Mouse (Mus musculus) layer of hippocampus, adult 2 months (tissue): Measurements from ENCODE around the gene Ceacam18. TPM values are rescaled to one million over a fixed set of nuclear protein-coding genes. Genes with fewer than 3 reads are reported as not detected.

Experiments used
- DNase-seq, 2 experiments: peaks; one replicate each; pipeline ENCODE4 v3.0.0; 2022; ENCODE audit warnings: low spot score in 2 of 2
- H3K27ac ChIP-seq: fragments of 200-600 bp; 2 replicates; pipeline ENCODE4 v1.8.1; 2022
- H3K4me3 ChIP-seq: fragments of 200-600 bp; 2 replicates; pipeline ENCODE4 v1.8.1; 2022; ENCODE audit warnings: mild to moderate bottlenecking
- CTCF ChIP-seq: fragments of 200-600 bp; conservative IDR thresholded peaks from 2 replicates; pipeline ENCODE4 v1.8.1; 2022; ENCODE audit warnings: antibody characterized with exemption, mild to moderate bottlenecking, moderate library complexity
- long read RNA-seq, 2 experiments: library from polyadenylated mRNA; stranded (forward); transcript quantifications; one replicate each; pipeline ENCODE4 v2.0.0; 2021; ENCODE audit warnings: borderline mapping rate in 2 of 2
- total RNA-seq, 2 experiments: library from RNA; stranded (reverse); gene quantifications; 2 replicates each; pipeline ENCODE4 v1.2.3; 2021

Gene Ceacam18
- not detected for total RNA-seq
- long read RNA-seq, experiment 1, partial matches to known transcripts = 0 of 2 reads
- long read RNA-seq, experiment 1, other reads (novel, unspliced or antisense) = 2 of 2 reads
- long read RNA-seq, experiment 2 = 0 reads

DNA sequence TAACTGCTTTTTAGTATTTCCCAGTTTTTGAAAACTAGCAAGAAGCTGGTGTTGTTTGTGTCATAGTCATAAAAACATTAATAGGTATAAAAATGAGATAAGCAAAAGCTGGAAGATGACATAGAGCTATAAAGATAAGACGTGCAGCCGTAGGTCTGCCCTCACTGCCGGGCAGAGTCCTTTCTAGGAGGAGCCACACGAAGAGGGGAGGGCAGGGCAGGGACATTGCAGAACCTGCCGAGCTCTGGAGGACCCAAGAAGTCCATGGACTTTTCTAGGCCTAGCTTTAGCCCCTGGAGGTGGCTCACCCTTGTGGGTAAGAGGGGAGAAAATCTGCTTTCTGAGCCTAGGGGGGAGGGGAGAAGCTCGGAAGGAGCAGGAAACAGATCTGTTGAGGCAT lies at the start of gene Ceacam18:
Ceacam18 (plus strand) TSS at position 208 of the 400 bp plus-strand sequence.
- Histone ChIP-seq H3K27ac (no peak within 1 kb of the TSS), H3K4me3 (no peak within 1 kb of the TSS)
- no peak for DNase-seq
- TF ChIP-seq CTCF = no peak

- peak; percentile 68 for TF ChIP-seq CTCF
- Histone ChIP-seq H3K4me3 (no peak overlapping the region), H3K27ac (no peak overlapping the region)
- no peak for DNase-seq
Measured at GRCm38 (mm10) chr7:43584790-43585189, 49.7 kb upstream of the Ceacam18 start.

GRCm38 (mm10) chr7:43601884-43602283 lies 32.6 kb upstream of the Ceacam18 start:
- no peak for DNase-seq
- H3K27ac ChIP-seq = no peak overlapping the region; the same call in 1 of the 2 replicates
- TF ChIP-seq CTCF = no peak
- H3K4me3 ChIP-seq = no peak overlapping the region

DNA sequence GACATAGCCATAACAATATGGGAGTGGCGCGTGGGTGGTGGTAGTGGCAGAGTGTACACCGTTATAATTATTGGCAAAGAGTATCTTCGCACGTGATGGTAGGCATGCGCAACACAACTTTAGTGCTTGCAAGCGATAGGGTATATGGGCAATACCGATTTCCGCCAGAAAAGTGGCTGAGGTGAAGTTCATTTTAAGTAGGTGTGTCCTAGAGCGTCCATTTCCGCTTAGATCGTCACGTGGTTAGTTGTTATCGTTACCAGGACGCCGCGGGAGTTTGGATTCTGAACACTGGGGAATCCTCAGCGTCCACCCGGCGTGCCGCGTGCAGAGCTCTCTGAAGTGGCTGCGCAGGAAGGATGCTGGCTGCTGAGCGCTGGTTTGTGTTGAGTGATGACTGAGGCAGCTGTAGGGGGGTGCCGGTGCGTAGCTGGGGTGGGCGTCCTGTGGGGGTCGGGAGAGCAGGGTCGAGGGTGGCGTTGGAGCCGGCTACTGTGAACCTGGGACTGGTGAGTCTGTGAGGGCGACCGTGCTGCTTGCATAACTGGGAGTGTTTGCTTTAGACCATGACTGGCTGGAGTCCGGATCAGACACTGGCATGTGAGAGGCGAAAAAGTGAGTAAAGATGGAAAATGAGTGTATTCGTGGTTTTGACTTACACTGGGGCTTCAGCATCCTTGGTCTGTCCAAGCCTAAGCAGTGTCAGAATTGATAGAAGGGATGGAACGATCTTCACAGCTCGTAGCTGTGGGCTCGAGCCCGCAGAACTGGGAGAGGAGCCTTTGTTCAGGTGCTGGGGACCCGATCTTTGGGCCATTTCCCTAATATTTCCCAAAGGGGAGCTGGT lies 27.4 kb upstream of the Ceacam18 start, which contains the start of gene Zfp819:
Zfp819 (plus strand) TSS at position 274 of the 847 bp plus-strand sequence.
- H3K27ac ChIP-seq = no peak within 1 kb of the TSS
- H3K4me3 ChIP-seq = peak within 1 kb of the TSS; percentile 56
- peak; percentile 68 to 78 for DNase-seq
- peak; percentile 38 for TF ChIP-seq CTCF

DNA sequence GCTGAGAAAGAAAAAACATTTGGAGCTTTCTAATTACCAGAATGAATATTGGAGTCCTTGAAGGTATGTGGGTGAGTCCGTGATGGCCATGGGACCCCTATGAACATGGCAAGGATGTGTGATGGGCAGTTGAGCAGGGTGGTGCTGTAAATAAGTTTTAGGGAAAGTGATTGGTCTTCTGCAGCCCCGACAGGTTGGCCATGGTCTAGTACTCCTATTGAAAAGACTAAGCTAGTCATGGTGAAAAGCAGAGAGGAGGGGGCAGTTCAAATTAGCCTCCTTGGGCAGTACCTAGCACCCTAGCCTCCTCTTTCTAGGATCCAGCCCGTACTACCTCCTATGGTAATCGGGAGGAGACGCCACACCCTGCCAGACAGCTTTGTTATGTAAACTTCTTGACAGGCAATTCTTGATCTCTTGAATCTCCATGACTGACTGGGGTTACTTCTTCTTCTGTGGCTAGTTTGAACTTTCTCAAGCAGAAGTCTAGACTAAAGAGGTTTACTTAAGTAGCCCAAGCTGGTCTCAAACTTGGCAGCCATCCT lies 26.7 kb upstream of the Ceacam18 start:
- DNase-seq = no peak
- Histone ChIP-seq H3K27ac (no peak overlapping the region), H3K4me3 (no peak overlapping the region)
- TF ChIP-seq CTCF = no peak

- Histone ChIP-seq H3K27ac (no peak overlapping the region), H3K4me3 (no peak overlapping the region)
- no peak for DNase-seq
- no peak for TF ChIP-seq CTCF
Measured at GRCm38 (mm10) chr7:43608316-43608824, 26.1 kb upstream of the Ceacam18 start.

- H3K27ac ChIP-seq = no peak overlapping the region
- TF ChIP-seq CTCF = no peak
- H3K4me3 ChIP-seq = no peak overlapping the region
- DNase-seq = no peak
Measured at GRCm38 (mm10) chr7:43613816-43614551, 20.5 kb upstream of the Ceacam18 start.

DNA sequence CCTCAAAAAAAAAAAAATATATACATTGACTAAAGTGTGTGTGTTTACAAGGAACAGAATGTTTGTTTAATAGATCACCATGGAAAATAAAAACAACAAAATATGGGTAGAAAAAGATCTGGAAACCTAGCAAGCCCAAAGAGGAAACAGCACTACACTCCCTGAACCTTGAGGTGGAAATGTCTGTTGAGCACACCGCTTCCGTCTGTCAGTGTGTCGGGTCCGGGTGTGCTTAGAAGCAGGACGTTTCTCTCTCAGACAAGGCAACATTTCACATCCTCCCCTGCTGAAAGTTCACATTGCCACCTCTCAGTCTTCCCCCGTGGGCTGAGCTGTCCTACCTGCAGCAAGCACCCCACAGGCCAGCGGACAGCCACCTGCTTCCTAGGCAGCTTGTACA lies 11.6 kb upstream of the Ceacam18 start:
- no peak overlapping the region for H3K4me3 ChIP-seq
- DNase-seq = no peak
- no peak for TF ChIP-seq CTCF
- H3K27ac ChIP-seq = no peak overlapping the region

- no peak overlapping the region for H3K27ac ChIP-seq
- no peak for DNase-seq
- no peak for TF ChIP-seq CTCF
- peak overlapping the region; percentile 7; the same call in 1 of the 2 replicates for H3K4me3 ChIP-seq
Measured at GRCm38 (mm10) chr7:43623819-43624218, 10.7 kb upstream of the Ceacam18 start.

DNA sequence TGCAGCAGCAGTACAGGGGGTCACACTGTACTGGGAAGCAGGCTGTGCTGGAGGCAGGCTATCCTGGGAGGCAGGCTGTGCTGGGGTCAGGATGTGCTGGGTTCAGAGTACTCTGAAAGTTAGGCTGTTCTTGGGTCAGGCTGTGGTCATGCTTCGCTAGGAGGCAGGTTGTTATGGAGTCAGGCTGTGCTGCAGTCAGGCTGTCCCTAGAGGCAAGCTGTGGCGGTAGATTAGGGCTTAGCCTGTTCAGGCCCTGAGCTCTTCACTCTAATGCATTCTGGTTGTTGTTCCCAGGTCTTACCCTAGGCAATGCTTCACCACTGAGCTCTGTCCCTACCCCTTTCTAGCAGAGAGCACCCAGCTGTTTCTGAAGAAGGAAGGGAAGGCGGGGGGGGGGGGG lies 9.4 kb upstream of the Ceacam18 start:
- TF ChIP-seq CTCF = no peak
- Histone ChIP-seq H3K4me3 (no peak overlapping the region), H3K27ac (no peak overlapping the region)
- DNase-seq = no peak

GRCm38 (mm10) chr7:43625794-43626422 lies 8.6 kb upstream of the Ceacam18 start:
- DNase-seq = no peak
- TF ChIP-seq CTCF = no peak
- Histone ChIP-seq H3K27ac (no peak overlapping the region), H3K4me3 (no peak overlapping the region)

- H3K4me3 ChIP-seq = no peak overlapping the region
- no peak overlapping the region for H3K27ac ChIP-seq
- no peak for TF ChIP-seq CTCF
- no peak for DNase-seq
Measured at GRCm38 (mm10) chr7:43633940-43634339, 567 bp upstream of the Ceacam18 start.
